Mouse (Mus musculus): Measurements from ENCODE around the gene Camsap2. TPM values are rescaled to one million over a fixed set of nuclear protein-coding genes. Genes with fewer than 3 reads are reported as not detected.

Gene Camsap2
- total RNA-seq (2023), result 48.3 TPM

DNA sequence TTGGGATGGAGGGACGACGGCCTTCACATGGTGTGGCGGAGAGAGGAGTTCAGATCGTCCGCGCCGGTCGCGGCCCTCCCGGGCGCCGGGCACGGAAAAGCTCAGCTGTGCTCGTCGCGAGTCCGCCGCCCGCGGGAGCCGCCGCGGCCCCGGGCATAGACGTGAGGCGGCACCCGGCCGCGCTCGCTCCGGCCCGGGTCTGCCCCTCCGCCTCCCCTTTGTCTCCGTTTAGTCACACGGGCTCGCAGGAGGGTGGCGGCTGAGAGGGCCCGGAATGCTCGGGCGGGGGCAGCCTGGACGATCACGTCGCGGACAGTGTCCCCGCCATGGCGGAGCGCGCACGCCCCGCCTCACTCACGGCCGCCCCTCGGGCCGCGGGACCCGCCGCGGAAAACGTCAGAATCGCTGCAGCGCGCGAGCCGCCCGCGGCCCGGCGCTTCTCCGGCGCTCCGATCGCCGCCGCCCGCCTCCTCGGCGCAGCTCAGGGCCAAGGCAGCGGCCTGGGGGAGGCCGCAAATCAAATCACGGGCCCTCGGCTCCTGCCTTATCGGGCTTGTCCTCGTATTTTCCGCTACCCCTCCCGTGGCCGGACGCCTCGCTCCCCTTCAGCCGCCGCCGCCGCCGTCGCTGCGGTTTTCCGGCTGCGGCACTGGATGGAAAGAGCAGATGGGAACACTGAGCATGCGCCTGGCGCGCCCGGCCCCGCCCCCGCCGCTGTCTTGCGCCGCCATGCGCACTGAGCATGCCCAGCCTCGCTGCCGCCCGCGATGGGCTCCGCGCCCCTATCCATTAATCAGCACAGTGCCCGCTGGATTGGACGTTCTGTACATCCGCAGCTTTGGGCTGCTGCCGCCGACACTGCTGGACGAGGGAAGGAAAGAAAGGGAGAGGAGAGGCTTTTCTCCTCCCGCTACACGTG, at the start of gene Camsap2:
Gene Camsap2, minus strand, starts transcription at position 651 of the 919 bp plus-strand sequence.

DNA sequence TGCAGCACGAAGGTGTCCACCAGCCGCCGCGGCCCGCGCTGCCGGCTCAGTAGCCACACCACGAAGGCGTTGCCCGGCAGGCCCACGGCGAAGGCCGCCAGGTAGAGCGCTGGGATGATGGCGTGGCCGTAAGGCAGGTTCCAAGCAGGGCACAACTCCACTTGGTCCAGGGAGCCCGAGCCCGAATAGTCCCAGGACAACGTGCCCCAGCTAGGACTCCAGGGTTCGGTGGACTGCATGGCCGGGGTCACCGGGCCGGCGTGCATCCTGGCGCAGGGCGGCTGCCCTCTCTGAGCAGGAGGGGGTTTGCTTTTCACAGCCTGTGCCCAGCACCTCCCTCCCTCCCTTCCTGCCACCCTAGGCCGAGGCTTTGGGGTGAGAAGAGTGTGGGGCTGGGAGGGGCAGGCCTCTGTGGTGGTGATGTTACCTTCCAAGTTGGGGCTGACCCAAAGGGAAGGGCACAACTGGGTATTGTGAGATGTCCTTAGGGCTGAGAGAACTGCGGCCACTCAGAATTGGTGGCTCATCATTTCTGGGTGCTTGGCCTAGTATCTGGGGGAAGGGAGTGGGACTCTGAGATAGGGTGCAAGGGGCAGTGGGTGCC, 85.2 kb downstream of the Camsap2 start, which contains the start of gene Gpr25:
Gene Gpr25, minus strand, starts transcription at position 239 of the 604 bp plus-strand sequence.

DNA sequence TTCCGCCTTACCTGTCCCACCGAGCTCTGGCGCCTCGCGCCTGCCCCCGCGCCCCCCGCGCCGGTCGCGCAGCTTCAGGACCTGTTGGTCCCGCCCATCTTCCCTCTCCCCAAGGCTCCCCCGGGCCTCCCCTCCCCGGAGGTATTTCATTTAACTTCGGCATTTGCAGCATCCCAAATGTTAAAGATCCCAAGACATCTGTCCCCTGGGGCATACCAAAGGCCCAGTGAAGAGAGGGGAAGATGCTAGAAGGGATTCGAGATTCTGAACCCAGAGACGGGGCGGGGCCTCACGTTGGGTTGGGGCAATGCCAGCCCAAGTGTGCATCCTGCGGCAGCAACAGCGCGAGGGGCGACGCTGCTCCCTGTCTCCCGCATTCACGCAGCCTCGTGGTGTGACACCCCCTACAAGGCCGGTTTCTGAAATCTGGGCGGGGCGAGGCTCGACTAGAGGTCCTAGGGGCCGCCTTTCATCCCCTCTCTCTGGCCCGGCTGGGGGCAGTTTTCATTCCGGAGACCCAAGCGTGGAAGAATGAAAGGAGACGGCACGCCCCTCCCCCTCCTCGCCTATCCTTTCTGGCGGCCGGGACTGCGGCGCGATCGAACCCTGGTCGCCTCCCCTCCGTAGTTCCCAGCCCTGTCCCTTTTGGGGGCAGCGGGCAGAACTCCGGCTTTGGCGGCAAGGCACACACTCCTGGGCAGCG, 111.9 kb downstream of the Camsap2 start, which contains the start of gene Inava:
Gene Inava, minus strand, starts transcription at position 373 of the 703 bp plus-strand sequence.

Other genes starting within 250 kb of the Camsap2 start
- 376 TPM for gene Kif21b, start 214.7 kb downstream of the Camsap2 start, total RNA-seq (2023)
- not detected for gene Mroh3, start 133.3 kb downstream of the Camsap2 start, total RNA-seq (2023)
- not detected for gene Inava, start 111.8 kb downstream of the Camsap2 start, total RNA-seq (2023)
- 0.74 TPM for gene Gpr25, start 85.2 kb downstream of the Camsap2 start, total RNA-seq (2023)
- 9.8 TPM for gene Ddx59, start 69.2 kb upstream of the Camsap2 start, total RNA-seq (2023)
- gene Kif14, start 120.2 kb upstream of the Camsap2 start, total RNA-seq (2023), result 0.35 TPM